Mouse (Mus musculus) myocyte (in vitro differentiated cells): ENCODE measurements around the gene Ucn2. TPM values are rescaled to one million over a fixed set of nuclear protein-coding genes. Genes with fewer than 3 reads are reported as not detected.
A peak's percentile ranks its signal among the peaks of the same experiment; 100 is the strongest.

Experiments used
- H3K27me3 ChIP-seq: one replicate; pipeline ENCODE4 v1.6.1; 2011; ENCODE audit not compliant: control insufficient read depth, insufficient read depth, insufficient read length
- H3K36me3 ChIP-seq: one replicate; pipeline ENCODE4 v1.6.1; 2011; ENCODE audit not compliant: control insufficient read depth, insufficient read depth
- H3K4me2 ChIP-seq: one replicate; pipeline ENCODE4 v1.6.1; 2011; ENCODE audit warnings: low read depth, control low read depth
- H3K4me3 ChIP-seq: one replicate; pipeline ENCODE4 v1.5.1; 2011; ENCODE audit warnings: mild to moderate bottlenecking, control low read depth, moderate library complexity
- H3K79me2 ChIP-seq: one replicate; pipeline ENCODE4 v1.6.1; 2011; ENCODE audit not compliant: control insufficient read depth, insufficient read depth
- H3ac ChIP-seq: one replicate; pipeline ENCODE4 v1.6.1; 2011; ENCODE audit not compliant: control insufficient read depth, insufficient read length
- CEBPB ChIP-seq: IDR thresholded peaks from 2 replicates; pipeline ENCODE4 v1.6.1; 2011; ENCODE audit warnings: mild to moderate bottlenecking, moderate library complexity; ENCODE audit not compliant: poor library complexity, insufficient read depth, severe bottlenecking
- E2F4 ChIP-seq: IDR thresholded peaks from one replicate; pipeline ENCODE4 v1.6.1; 2011; ENCODE audit warnings: mild to moderate bottlenecking, control low read depth, moderate library complexity; ENCODE audit not compliant: insufficient read depth
- MAX ChIP-seq: IDR thresholded peaks from one replicate; pipeline ENCODE4 v1.6.1; 2011; ENCODE audit warnings: low read depth, mild to moderate bottlenecking, control low read depth
- MYOD1 ChIP-seq, 3 experiments: IDR thresholded peaks; one replicate each; pipeline ENCODE4 v1.6.1; 2011; ENCODE audit warnings: control low read depth in 2 of 3, low read depth in 2 of 3, mild to moderate bottlenecking in 2 of 3, moderate library complexity in 1 of 3; ENCODE audit not compliant: insufficient read length in 2 of 3, control insufficient read depth in 1 of 3
- MYOG ChIP-seq, 3 experiments: IDR thresholded peaks; one replicate each; pipeline ENCODE4 v1.6.1; 2011; ENCODE audit warnings: control low read depth in 2 of 3, low read depth in 2 of 3, mild to moderate bottlenecking in 2 of 3; ENCODE audit not compliant: insufficient read length in 2 of 3, control insufficient read depth in 1 of 3, insufficient read depth in 1 of 3
- POLR2A ChIP-seq: IDR thresholded peaks from one replicate; pipeline ENCODE4 v1.6.1; 2011; ENCODE audit warnings: low read depth, mild to moderate bottlenecking, control low read depth, moderate library complexity; ENCODE audit not compliant: insufficient read length
- POLR2AphosphoS2 ChIP-seq: IDR thresholded peaks from one replicate; pipeline ENCODE4 v1.6.1; 2011; ENCODE audit warnings: low read depth, control low read depth; ENCODE audit not compliant: insufficient read length
- REST ChIP-seq: IDR thresholded peaks from one replicate; pipeline ENCODE4 v1.6.1; 2011; ENCODE audit warnings: mild to moderate bottlenecking, control low read depth, moderate library complexity; ENCODE audit not compliant: insufficient read depth, insufficient read length
- SRF ChIP-seq: IDR thresholded peaks from one replicate; pipeline ENCODE4 v1.6.1; 2011; ENCODE audit warnings: low read depth; ENCODE audit not compliant: control insufficient read depth, insufficient read length
- TCF12 ChIP-seq: IDR thresholded peaks from one replicate; pipeline ENCODE4 v1.6.1; 2011; ENCODE audit warnings: mild to moderate bottlenecking, control low read depth; ENCODE audit not compliant: poor library complexity, insufficient read depth, severe bottlenecking
- TCF3 ChIP-seq: IDR thresholded peaks from one replicate; pipeline ENCODE4 v1.6.1; 2011; ENCODE audit warnings: low read depth, control low read depth; ENCODE audit not compliant: insufficient read length
- USF1 ChIP-seq: IDR thresholded peaks from one replicate; pipeline ENCODE4 v1.6.1; 2011; ENCODE audit warnings: low read depth, mild to moderate bottlenecking, control low read depth, moderate library complexity
- polyA plus RNA-seq: library from polyadenylated mRNA; unstranded; fragments of >200 nt; fragmentation: generic; extraction: Trizol; gene quantifications from one replicate; pipeline ENCODE4 v1.2.1, GENCODE M21; 2012; ENCODE audit warnings: missing spikeins

The Ucn2 gene
- polyA plus RNA-seq, 1 experiment: 0.17 TPM

DNA sequence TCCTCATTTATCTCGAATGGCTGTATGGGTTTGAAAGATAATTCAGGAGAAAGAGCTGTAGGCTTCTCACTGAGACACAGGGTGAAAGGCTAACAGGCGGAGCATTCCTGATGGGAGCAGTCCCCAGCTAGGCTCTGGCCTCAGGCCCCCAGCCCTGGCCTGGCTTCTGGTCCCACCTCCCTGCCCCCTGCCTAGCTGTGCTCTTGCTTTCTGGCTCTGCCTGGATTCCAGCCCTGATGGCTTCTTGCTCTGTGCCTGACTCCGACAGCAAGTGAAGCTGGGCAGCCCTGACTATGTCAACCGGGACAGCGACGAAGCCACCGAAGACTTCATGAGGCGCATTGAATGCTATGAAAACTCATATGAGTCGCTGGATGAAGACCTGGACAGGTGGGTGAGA, 22.3 kb downstream of the Ucn2 start:
- Histone ChIP-seq H3ac (no peak overlapping the region), H3K4me3 (no peak overlapping the region), H3K27me3 (no peaks in the 10 kb centered on the region), H3K4me2 (no peak overlapping the region), H3K36me3 (no peaks in the 10 kb centered on the region), H3K79me2 (no peaks in the 10 kb centered on the region)
- TF ChIP-seq POLR2AphosphoS2 (no peak), REST (no peak), MYOD1 (IDR thresholded peaks at IDR 0.05; ENCODE audit: control insufficient read depth in 1 of 3, insufficient read length in 2 of 3, low read depth in 2 of 3) (no peak), TCF3 (no peak), E2F4 (no peak), MYOG (IDR thresholded peaks at IDR 0.05; ENCODE audit: control insufficient read depth in 1 of 3, insufficient read depth in 1 of 3, insufficient read length in 2 of 3, low read depth in 2 of 3) (no peak), TCF12 (no peak), MAX (no peak)

DNA sequence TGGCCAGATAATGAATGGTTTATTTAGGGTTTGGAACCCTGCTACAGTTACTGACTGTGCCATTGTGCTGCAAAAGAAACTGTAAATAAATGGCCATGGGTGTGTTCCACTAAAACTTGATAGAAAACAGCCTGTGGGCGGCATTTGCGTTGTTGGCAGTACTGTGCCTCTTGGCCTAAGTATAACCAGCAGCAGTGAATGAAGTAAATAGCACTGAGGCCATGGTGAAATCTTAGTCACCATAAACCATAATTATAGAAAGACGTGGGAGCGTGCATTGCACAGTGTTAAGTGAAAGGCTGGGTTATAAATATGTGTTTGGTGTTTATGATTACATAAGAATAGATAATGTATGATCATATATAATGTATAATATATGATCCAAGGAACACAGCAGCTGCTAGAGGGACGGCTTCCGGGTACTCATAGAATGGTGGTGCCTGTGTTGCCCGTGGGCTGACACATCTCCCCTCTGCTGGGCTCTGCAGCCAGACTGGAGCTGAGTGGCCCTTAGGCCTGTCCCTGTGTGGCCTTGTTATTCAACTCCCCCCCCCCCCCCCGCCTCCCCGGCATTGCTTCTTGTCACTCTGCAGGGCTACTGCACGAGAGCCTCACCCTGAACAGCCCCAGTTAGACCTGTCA, 23.3 kb downstream of the Ucn2 start:
- Histone ChIP-seq H3K27me3 (no peaks in the 10 kb centered on the region), H3K4me3 (no peak overlapping the region), H3K4me2 (no peak overlapping the region)

DNA sequence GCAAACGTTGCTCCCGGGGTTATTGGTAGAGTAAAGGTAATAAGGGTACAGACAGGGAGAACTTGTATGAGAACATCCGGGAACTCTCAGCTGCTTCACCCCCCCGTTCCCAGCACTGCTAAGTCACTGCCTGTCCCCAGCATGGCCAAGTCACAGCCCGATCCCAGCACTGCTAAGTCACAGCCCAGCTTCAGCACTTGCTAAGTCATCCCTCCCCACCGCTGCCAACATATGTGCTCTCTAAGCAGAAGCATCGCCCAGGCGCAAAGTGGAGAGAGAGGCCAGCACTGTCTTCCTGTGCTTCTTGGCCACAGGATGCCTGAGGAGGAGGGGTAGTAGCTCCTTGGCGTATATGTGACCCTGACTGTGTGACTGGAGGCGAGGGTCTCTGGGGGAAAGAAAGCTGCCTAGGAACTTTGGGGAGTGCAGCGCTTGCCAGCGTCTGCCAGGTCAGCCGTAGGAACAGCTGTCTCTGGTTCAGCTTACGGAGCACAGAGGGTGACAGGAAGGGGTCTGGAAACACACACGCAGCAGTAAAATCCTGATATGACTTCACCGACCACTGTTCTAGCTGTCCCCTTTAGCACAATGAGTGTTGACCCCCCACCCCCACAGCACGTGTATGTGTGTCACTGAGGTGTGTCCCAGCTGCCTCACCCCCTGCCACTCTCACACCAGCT, 24.0 kb downstream of the Ucn2 start:
- H3ac ChIP-seq: no peak overlapping the region
- H3K79me2 ChIP-seq: no peaks in the 10 kb centered on the region
- H3K4me2 ChIP-seq: no peak overlapping the region
- no peaks in the 10 kb centered on the region for H3K27me3 ChIP-seq
- TF ChIP-seq MYOD1 (IDR thresholded peaks at IDR 0.05; ENCODE audit: control insufficient read depth in 1 of 3, insufficient read length in 2 of 3, low read depth in 2 of 3) (peak in 1 of 3 experiments; percentile 74), MYOG (IDR thresholded peaks at IDR 0.05; ENCODE audit: control insufficient read depth in 1 of 3, insufficient read depth in 1 of 3, insufficient read length in 2 of 3, low read depth in 2 of 3) (peak in 1 of 3 experiments; percentile 42), E2F4 (no peak)
- H3K4me3 ChIP-seq: no peak overlapping the region
- no peaks in the 10 kb centered on the region for H3K36me3 ChIP-seq

More for the DNA sequence above, 23.3 kb downstream of the Ucn2 start:
- no peak for TF ChIP-seq POLR2A
- no peak for TF ChIP-seq MAX
- TF ChIP-seq MYOG (IDR thresholded peaks at IDR 0.05; ENCODE audit: control insufficient read depth in 1 of 3, insufficient read depth in 1 of 3, insufficient read length in 2 of 3, low read depth in 2 of 3): no peak
- no peak for TF ChIP-seq TCF3
- no peak for TF ChIP-seq USF1
- TF ChIP-seq E2F4: no peak
- no peak for TF ChIP-seq REST
- Histone ChIP-seq H3ac (no peak overlapping the region), H3K36me3 (no peaks in the 10 kb centered on the region), H3K79me2 (no peaks in the 10 kb centered on the region)

DNA sequence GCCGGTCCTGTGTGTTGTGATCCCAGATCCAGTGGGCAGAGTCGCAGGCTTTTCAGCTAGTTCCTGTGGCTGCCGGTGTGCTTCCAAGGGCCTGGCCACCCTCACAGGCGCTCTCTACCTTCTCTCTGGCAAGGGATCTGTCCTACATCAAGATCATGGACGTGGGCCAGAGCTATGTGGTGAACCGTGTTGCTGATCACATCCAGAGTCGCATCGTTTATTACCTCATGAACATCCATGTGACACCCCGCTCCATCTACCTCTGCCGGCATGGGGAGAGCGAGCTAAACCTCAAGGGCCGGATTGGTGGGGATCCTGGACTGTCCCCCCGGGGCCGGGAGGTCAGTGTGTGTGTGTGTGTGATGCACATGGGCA, 24.5 kb downstream of the Ucn2 start:
- no peak overlapping the region for H3K4me2 ChIP-seq
- no peak overlapping the region for H3ac ChIP-seq
- no peaks in the 10 kb centered on the region for H3K36me3 ChIP-seq
- no peaks in the 10 kb centered on the region for H3K27me3 ChIP-seq
- no peak overlapping the region for H3K4me3 ChIP-seq
- no peak for TF ChIP-seq MAX
- TF ChIP-seq USF1: no peak
- TF ChIP-seq E2F4: no peak
- TF ChIP-seq MYOG (IDR thresholded peaks at IDR 0.05; ENCODE audit: control insufficient read depth in 1 of 3, insufficient read depth in 1 of 3, insufficient read length in 2 of 3, low read depth in 2 of 3): no peak
- TF ChIP-seq POLR2A: no peak
- no peaks in the 10 kb centered on the region for H3K79me2 ChIP-seq

DNA sequence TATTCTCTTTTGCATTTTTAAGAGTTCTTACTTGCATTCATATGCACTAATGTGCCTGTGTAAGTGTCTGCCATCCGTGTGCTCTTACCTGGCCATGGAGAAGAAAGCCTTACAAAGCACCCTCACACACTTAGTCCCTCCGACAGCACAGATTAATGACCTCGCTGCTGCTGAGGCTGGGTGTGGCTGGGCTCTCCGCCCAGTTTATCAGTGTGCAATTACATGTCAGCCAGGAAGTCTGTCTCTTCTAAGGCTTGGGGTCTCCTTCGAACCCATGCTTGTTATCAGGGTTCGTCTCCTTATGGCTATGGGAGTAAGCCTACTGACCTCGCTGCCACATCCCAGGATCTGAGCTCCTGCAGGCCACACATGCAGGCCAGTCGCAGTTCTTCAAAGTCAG, 29.6 kb downstream of the Ucn2 start:
- Histone ChIP-seq H3ac (no peak overlapping the region), H3K27me3 (no peaks in the 10 kb centered on the region), H3K79me2 (no peaks in the 10 kb centered on the region), H3K36me3 (no peaks in the 10 kb centered on the region), H3K4me2 (no peak overlapping the region), H3K4me3 (no peak overlapping the region)
- no peak for TF ChIP-seq POLR2A
- no peak for TF ChIP-seq E2F4
- TF ChIP-seq CEBPB: no peak
- TF ChIP-seq USF1: no peak
- no peak for TF ChIP-seq MAX
- TF ChIP-seq SRF: no peak
- no peak for TF ChIP-seq POLR2AphosphoS2
- no peak for TF ChIP-seq TCF3
- no peak for TF ChIP-seq MYOD1 (IDR thresholded peaks at IDR 0.05; ENCODE audit: control insufficient read depth in 1 of 3, insufficient read length in 2 of 3, low read depth in 2 of 3)
- no peak for TF ChIP-seq MYOG (IDR thresholded peaks at IDR 0.05; ENCODE audit: control insufficient read depth in 1 of 3, insufficient read depth in 1 of 3, insufficient read length in 2 of 3, low read depth in 2 of 3)
- no peak for TF ChIP-seq REST
- no peak for TF ChIP-seq TCF12
